Mouse (Mus musculus) cerebellum, adult 8-10 months (tissue): ENCODE data around the gene Fbxl15.

Source experiments
- DNase-seq: peaks from one replicate; pipeline ENCODE4 v3.0.0; 2022

Fbxl15 gene

GRCm38 (mm10) chr19:46328081-46329030, at the start of gene Fbxl15:
Gene Fbxl15 (plus strand): TSS chr19:46328184.
- peak; percentile 96 for DNase-seq

DNA sequence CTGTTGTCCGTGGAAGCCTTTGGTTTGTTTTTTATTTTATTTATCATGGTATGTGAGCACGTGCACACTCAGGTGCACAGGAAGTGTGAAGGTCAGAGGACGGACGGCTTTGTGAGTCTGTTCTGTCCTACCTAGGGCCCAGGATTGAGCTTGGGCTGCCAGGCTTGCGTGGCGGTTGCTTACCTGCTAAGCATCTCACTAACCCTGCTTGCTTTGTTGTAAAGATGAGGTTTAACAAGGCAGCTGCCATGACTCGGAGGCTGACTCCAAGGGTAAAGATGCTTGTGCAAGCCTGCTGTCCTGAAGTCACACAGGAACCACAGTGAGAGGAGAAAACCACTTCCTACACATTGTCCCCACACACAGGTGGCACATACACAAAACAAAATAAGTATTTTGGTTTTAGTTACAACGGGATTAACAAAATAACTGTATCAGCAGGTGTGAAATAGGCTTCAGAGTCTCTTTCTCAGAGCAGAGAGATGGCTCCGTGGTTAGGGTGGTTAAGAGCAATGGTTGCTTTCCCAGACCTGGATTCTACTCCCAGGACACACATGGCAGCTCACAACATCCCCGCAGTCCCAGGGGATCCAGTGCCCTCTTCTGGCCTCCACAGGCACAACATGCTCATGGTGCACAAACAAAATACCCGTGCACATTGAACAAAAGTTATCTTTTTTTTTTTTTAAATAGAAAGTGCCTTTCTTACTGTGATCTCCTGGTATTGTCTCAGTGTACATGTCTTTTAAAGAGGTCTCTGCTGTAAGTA, 45.7 kb upstream of the Fbxl15 start:
- DNase-seq = no peak

- peak; percentile 35 for DNase-seq
Observed at GRCm38 (mm10) chr19:46284686-46285085, 43.3 kb upstream of the Fbxl15 start.

DNA sequence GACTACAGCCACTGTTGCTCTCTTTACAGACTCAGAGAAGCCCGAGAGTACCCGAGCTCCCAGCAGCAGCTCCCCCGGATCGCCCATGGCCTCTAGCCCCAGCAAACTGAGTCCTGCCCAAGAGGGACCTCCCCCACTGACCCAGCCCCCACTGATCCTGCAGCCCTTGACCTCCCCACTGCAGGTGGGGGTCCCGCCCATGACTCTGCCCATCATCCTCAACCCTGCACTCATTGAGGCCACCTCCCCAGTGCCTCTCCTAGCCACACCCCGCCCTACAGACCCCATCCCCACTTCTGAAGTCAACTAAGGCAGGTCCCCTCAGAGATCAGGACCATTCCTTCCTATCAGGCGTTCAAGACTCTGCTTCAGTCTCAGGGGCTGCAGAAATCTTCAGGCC, 42.4 kb upstream of the Fbxl15 start:
- DNase-seq = peak; percentile 11

- peak; percentile 87 for DNase-seq
Observed at GRCm38 (mm10) chr19:46286047-46286446, 41.9 kb upstream of the Fbxl15 start.

DNA sequence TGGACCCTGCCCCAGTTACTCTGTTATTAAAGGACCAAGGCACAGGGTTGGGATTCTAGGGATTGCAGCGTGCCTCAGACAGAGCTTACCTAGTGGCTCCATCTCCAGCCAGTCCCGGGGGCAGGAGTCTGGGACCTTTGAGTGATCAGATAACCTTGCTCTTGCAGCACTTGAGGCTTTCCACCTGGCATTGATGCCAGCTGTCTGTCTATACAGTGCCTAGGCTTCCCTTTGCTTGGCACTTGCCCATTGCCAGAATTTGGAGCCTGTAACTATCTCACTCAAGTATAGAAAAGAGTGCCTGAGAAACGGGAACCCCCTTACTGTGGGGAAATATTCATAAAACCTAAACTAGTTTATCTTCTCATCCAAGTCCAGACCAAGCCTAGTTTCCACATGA, 41.1 kb upstream of the Fbxl15 start:
- DNase-seq = no peak

DNA sequence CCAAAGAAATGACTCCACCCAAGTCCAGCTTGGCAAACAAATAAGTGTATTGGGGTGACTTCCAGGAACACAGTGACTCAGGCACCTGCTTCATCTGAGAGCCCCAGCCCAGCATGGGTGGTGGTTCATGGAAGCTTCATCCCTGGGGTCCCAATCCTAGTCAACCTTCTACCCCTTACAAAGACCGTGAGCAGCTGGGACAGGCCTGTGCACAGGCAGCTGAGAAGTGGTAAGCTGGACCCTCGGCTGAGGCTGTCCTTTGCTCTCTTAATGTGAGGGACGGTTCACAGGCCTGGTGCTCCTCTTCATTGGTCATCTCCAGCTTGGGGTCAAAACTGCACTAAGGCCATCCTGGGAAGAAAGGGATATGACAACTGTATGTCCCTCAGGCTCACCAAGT, 40.4 kb upstream of the Fbxl15 start:
- no peak for DNase-seq

DNA sequence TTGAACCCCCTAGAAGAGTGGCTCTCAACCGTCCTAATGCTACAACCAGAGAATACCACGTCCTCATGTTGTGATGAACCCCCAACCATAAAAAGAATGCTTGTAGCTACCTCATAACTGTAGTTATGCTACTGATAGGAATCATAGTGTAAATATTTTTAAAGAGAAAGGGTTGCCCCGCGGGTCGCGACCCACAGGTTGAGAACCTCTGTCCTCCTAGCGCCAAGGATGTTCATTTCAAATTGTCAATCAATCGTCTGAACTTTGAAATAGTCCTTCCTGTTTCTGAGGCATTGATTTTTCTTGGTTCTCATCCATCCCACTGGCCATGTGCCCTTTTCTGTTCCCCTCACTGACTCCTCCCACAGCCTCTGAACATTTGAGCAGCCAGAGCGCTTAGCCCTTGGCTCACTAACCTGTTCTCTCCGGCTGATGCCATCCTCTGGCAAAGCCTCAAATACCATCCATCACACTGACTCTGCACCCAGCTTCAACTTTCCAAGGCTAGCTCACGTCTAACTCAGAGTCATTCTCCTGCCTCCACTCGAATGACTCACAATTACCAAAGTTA, 37.4 kb upstream of the Fbxl15 start:
- DNase-seq = no peak

DNA sequence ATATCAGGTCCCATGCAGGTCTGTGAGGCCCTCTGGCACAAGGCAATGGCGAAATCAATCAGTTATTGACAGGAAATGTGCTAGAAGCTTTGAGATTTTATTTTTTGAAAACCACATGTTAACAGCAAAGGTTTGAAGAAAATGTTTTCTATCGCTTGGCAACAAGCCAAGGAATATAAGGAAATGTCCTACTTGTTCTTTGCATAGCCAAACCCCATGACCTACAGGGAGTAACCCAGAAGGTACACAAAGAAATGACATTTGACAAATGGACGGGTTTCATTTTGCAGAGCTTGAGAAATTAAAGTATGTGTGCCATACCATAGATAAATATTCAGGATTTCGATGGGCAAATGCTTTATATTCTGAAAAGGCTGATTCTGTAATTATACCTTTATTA, 31.0 kb upstream of the Fbxl15 start:
- DNase-seq = no peak

DNA sequence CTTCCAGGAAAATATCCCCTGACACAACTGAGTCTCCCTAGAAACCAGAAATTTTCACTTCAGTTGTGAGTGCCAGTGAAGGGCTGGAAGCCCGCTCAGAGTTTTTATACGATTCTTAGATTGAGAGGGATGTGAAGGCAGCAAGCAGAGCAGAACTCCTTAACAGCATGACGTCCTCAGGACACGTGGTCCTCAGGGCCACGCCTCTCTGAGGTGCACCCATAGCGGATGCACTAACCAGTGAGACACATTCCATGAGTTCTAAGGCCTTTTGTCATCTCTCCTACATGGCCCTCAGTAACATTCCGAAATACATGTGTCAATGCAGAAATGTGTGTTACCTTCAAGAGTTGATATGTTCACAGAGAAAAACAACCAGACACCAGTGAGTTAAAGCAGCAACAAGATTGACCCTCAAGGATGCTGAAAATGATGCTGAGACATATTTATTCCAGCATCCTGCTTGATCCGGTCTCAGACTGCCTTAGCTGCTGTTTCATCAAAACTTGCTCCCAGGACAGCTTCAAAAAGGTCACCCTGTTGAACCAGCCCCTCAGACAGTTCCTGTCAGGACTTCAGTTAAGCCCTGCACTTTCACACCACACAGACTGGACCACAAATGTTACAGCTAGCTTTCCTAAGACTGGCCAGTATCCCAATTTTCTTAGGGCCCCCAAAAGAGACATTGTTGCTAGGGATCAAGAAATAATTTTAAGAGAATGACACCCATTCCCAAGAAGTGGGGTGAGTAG, 27.5 kb upstream of the Fbxl15 start:
- no peak for DNase-seq

GRCm38 (mm10) chr19:46302551-46302950, 25.4 kb upstream of the Fbxl15 start:
- DNase-seq = no peak

DNA sequence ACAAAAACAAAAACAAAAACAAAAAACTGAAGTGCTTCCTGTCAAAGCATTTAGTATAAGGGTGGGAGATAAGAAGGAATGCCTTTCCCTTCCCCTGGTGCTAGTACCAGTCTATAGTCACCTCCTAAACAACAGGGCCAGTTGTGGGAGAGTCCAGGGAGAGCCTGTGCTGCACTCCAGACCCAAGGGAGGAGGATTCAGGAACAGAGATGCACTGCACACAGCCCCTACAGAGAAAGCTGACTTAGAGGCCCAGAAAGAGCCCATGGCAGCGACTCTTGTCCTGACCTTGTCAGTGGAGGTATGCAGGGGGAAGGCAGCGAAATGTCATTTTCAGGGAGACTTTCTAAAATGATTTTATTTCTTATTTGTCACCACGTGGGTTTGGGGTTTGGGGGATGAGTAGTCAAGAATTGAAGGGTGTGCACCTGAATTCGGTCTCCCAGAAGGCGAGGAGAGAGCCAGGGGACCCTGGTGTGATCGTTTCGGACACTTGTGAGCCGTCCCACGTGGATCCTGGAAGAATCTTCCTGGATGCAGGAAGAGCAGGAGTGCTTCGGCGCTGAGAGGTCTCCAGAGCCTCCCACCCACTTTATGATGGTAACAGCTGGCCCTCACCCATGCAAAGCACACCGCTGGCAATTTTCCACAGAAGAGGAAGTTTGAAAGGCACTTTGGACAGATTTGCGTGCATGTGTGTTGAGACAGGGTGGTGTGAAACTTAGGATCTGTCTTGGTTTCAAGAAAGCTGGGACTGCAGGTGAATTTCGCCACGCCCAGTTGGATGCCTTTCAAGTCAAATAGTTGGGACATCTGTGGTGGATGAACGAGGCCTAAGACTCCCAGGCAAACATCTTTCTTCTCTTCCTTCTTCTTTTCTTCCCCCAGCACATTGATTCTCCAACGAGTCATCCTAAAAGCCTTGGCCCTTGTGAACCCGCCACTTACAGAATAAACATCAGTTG, 24.5 kb upstream of the Fbxl15 start:
- DNase-seq = no peak

DNA sequence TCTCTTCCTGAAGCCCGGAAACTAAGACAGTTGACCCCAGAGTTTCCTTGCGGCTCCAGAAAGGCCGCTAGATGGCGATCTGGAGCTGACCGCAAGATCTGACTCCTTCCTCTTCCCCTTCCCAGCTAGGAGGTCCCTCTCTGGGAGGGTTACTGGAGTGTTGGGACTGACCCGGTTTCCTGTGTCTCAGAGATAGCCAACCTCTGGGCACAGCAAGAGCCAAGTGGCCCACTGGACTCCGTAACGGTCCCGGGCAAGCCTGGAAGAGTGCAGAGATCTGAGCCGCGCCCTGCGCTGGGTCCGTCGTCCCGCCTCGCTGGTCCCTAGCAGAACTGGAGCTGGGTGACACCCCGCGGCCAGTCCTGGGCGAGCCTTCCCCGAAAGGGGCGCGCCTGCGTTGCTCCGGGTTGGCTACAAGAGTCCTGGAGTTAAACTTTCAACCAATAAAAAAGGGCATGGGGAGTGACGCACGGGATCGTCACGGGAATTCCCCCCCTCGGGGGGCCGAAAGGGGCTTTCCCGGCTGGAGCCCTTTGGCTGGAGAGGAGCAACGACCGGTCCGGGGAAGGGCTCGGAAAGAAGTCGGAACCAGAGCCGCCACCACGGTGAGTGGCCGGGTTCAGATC, 23.7 kb upstream of the Fbxl15 start, which contains the start of gene Nfkb2:
Nfkb2 (plus strand) TSS at position 105 of the 626 bp plus-strand sequence.
- peak; percentile 79 for DNase-seq

DNA sequence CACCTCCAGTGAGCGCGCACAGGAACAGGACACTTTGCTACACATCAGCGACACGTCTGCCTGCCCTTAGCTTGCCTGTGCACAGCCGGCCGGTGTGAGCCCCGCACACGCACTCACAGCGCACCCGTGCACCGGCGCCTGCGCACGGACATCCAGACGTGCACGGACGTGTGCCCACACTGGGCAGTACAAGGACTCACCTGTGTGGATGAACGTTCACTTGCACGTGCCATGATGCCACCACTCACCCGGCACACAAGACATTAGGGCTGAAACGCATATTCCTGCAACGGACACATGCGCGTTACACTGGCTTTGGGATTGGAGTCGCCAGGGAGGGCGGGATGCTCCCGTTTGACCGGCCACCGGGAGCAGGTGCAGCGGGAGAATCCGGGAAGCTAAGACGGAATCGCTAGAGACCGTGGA, 23.1 kb upstream of the Fbxl15 start:
- DNase-seq = peak; percentile 13

DNA sequence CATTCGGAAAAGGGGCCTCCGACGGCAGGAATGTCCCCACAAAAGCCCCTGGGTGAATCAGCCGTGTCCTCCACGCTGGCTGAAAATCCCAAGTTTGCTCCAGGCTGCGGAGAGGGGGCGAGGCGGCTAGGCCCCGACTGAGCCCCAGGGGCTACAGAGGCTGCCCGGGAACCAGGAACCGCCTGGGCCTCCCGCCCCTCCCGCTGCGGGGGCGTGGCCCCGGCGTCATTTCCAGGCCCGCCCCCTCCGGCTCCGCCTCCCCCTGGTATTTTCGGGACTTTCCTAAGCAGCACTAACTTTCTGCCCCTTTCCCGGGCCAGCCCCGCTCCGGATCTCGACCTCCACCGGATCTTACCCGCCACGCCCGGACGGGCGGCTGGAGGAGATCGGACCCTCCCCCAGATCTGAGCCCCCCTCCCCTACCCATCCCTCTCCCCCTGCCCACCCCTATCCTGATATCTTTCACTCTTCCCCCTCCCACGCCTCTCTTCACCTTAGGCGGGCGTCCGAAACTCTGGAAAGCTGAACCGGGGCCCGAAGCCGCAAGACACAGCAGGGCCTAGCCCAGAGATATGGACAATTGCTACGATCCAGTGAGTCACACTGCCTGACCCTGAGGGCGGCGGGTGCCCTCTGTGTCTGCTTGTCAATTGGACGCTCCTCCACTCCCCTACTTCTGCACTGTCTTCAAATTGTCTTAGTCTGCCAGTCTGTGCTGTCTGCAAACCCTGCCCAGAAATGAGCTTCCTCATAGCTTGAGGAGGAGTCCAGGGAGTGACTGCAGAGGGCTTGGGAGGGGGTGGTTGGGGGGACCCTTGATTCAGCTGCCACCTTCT, 22.3 kb upstream of the Fbxl15 start:
- DNase-seq = no peak

- DNase-seq = no peak
Observed at GRCm38 (mm10) chr19:46306268-46306610, 21.7 kb upstream of the Fbxl15 start.

DNA sequence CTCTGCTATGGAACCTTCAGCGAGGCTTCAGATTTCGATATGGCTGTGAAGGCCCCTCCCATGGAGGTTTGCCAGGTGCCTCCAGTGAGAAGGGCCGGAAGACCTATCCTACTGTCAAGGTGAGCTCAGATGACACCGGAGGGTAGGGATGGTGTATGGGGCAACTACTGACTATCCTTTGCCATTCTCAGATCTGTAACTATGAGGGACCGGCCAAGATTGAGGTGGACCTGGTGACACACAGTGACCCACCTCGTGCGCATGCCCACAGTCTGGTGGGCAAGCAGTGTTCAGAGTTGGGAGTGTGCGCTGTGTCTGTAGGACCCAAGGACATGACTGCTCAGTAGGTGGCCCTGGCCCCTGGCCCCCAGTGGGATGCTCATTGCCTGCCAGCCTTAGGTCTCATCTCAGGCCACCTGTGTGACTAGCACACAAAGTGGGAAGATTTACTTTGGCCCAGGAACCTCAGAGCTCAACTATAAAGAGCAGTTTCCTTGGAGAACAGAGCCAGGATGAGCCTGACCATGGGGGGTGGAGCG, 21.2 kb upstream of the Fbxl15 start:
- no peak for DNase-seq

- peak; percentile 19 for DNase-seq
Observed at GRCm38 (mm10) chr19:46307781-46308180, 20.2 kb upstream of the Fbxl15 start.

DNA sequence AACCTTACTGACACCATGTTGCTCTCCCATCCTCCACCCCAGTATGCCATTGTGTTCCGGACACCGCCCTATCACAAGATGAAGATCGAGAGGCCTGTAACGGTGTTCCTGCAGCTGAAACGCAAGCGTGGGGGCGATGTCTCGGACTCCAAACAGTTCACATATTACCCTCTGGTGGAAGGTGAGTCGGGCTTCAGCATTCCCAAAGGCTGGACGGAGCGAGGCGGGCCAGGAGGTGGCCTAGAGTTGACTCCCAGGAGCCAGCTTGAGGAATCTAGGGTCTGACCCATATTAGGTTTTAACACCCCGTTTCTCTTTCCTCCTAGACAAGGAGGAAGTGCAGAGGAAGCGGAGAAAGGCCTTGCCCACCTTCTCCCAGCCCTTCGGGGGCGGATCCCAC, 19.7 kb upstream of the Fbxl15 start:
- peak; percentile 32 for DNase-seq
